Mouse (Mus musculus) lung, adult 2 months (tissue): Measurements from ENCODE around the gene Vmn1r207-ps.
"Not testable (repeated sequence)": the region's sequence is repeated elsewhere in the genome, so short reads cannot be mapped to it uniquely, and the experiment has no call there.

ENCODE experiments used
- CTCF ChIP-seq: fragments of 200-500 bp; IDR thresholded peaks from 2 replicates; pipeline ENCODE4 v1.5.1; 2011; ENCODE audit warnings: mild to moderate bottlenecking, low read length, control low read depth; ENCODE audit not compliant: insufficient read depth
- POLR2A ChIP-seq: fragments of 200-500 bp; IDR thresholded peaks from 2 replicates; pipeline ENCODE4 v1.6.1; 2011; ENCODE audit warnings: low read depth, mild to moderate bottlenecking, control low read depth, low read length, borderline replicate concordance; ENCODE audit errors: extremely low read depth

GRCm38 (mm10) chr13:22706947-22707346 is 22.5 kb downstream of the Vmn1r207-ps start:
- not testable (repeated sequence) for TF ChIP-seq POLR2A, CTCF
